Mouse (Mus musculus) T-helper 1 cell (primary cell): ENCODE measurements around the gene Wfs1.
"Not testable (repeated sequence)": the region's sequence is repeated elsewhere in the genome, so short reads cannot be mapped to it uniquely, and the experiment has no call there.

Source experiments
- in situ Hi-C: fragments of 300-600 bp; cut with MboI, MseI; formaldehyde crosslinking; loops from one replicate; pipeline ENCODE4 v1.15.1; 2025; ENCODE audit warnings: high pct_unique_total_duplicates

The Wfs1 gene

DNA sequence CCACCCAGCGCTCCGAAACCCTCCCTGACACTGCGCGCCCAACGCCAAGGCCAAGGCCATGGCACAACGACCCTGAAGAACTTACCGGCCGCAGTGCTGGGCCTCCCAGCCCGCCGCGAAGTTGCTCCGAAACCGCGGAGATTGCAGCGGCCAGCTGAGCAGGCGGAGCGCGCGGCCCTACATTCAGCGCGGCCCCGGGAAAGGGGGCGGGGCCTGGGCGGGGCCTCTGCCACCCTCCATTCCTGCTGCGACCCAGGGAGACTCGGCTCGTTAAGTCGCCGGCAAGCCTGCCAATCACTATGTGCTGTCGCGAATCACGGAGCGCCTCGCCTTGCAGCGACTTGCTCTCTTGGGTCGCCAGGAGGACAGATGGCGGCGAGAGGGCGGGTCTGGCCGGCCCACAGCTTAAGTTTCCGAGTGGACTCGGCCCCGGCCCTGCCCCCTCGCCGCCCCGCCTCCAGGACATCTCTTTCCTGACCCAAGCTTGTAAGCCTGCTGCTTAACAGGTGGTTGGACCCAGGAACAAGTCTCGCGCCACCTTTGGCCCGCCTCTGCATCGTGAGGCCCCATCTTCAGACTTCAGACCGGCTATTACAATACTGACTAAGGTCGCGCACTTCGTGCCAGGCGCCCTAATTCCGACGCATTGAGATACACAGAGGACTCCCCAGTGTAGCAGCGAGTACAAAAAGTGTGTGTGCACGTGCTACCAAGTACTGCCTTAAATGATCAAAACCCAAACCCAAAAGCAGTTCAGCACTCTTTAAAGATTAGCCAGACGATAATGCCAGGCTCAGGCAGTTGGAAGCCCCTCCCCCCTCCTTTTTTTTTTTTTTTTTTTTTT is at the start of gene Wfs1:
Gene Wfs1 (minus strand): TSS at position 425 of the 844 bp plus-strand sequence.
- in situ Hi-C loops = no loop called here

DNA sequence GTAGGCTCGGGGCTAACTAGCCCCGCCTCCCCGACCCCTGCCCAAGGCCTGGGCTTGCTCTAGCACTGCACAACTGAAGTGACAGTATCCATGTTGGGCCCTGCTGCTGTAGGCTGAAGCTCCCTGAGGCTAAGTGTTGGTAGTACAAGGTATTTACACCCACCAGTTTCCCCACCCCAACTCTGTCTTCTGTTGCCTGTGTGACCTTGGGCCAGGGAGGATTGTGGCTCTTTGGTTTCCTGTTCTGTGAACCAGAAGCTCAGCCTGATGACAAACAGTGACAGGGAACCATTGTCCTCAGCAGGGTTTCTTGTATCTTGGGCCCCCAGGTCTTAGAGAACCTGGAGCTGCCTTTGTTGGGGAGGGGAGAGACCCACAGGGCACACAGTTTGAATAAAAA is 47.9 kb upstream of the Wfs1 start:
- in situ Hi-C loops = no loop called here

- in situ Hi-C loops = no loop called here
Measured at GRCm38 (mm10) chr5:37035896-37036295, 46.9 kb upstream of the Wfs1 start.

DNA sequence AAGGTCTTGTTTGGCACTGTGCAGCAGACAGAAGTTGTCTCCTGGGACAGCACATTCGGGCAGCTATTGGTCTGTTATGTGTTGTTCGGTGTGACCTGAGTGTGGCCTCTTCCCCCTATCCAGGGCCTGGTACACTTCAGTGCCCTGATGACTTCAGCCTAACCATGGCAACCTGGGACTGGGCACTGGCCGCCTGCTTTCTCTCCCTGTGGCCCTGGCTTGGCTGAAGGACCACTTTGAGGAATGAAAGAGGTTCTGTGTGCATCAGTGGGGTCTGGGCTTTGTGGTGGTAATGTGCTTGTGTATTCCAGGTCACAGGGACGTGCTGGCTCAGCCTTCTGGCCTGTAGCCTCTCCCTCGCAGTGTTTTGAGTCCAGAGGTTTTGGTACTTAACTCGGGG is 46.2 kb upstream of the Wfs1 start:
- in situ Hi-C loops = no loop called here

DNA sequence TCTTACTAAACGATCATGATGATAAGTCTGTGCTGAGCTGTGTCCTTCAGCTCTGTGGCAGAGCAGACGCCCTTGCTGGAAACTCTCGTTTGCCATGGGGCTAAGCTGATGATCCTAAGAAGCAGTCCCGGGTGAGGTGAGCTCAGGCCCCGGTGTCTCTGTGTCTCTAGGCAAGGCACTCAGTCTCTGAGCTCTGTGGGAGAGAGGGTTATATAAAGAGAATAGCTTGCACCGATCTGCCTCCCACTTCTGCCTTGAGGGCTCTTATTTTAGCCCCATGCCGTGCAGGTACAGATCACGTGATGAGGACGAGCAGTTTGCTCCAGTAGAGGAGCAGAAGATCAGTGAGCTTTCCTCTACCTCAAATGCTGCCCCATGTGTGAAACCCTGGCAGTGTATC is 41.7 kb upstream of the Wfs1 start:
- in situ Hi-C loops = loop anchor here (5.0 kb wide), 1 partner anchor 77 kb away; no protein-coding TSS in a partner anchor

DNA sequence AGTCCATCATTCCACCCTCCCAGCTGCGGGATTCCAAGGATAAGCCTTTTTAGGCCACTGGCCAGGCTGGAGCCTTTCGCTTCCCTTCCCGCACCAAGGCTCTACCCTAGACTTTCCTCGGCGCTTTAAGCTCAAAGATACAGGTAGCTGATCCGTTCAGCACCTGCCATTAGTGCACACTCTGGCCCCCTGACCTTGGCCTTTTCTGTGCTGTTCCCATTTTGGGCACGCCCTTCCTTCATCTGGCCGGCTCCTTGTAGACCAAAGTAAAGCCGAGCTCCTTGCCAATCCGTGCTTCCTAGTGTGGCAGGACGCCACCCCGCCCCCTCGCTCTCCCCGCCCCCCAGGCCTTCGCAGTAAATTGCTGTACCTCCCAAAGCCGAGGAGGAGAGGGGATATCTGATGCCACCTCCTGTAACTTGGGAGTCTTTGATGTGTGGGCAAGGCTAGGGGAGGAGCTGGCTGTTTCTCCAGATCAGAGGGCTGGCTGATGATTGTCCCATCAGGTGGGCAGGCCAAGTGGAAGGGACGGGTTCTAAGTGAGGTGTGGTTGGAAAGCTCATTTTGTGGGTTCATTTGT is 40.4 kb upstream of the Wfs1 start:
- in situ Hi-C loops = no loop called here

DNA sequence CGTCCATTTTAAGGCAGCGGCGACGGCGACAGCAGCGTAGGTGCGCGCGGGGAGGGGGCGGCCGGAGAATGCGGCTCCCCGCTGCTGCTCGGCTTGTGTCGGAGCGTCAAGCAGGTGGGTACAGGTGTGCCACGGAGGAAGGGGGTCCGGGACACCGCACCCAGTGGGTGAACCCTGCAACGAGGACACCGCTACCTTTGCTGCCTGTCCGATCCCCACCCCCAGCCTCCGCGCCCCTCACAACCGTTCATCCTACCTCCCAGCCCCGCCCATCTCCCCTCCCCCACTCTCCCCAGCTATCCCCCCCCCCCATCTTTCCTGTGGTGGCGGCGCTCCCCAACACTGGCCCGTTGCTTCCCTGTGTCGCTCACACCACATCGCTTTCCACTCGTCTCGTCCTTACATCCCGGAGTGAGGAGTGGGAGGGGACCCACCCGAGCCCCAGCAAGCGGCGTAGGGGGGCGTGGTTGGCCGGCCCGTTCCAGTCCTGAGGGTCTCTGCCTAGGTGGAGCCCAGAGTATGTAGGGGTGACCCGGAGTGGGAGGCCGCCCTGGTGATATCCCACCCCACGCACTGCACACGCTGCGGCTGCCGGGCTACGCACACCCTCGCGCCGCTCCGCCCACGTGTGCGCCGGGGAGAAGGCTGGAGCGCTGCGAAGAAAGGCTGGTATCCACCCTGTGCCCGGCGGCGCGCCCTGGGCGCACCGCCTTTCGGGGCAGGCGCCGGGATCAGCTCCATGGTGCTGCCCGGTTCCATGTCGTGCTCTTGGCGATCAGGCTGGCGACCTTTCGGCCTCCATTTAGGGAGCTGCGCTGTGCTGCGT is 39.7 kb upstream of the Wfs1 start:
- in situ Hi-C loops = no loop called here

DNA sequence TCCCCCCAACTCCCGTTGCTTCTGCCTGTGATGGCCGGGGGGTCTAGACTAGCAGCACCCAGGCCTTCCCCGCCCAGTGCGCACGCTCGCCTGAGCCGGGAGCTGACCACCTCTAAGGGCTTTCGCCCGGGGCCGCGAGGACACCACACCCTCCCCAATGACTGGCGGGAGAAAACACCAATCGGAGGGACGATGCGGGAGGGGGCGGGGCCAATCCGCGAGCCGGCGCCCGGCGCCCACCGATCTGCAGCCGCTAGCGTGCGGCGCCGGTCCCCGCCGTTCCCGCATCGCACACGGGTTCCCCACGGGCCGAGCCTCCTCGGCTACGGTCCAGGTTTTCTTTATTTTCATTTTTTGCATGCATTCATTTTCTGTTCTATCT is 39.1 kb upstream of the Wfs1 start:
- in situ Hi-C loops = no loop called here

GRCm38 (mm10) chr5:37027701-37028100 is 38.7 kb upstream of the Wfs1 start:
- in situ Hi-C loops = no loop called here

DNA sequence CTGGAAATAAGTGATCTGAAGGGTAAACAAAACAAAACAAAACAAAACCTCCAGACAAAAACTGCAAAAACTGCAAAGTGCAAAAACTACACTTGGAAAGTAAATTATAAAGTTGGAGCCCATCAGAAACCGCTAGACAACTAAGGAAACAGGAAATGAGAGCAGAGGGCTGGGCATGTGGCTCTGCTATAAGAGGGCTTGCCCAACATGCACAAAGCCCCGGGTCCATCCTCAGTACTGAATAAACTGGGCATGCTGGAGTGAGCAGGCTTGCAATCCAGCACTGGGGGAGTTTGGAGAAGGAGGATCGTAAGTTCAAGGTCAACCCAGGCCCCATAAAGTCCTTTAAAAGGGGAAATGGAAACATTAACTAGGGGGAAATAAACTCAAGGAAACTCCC is 28.2 kb upstream of the Wfs1 start:
- in situ Hi-C loops = no loop called here

GRCm38 (mm10) chr5:37015612-37016310 is 26.8 kb upstream of the Wfs1 start:
- in situ Hi-C loops = no loop called here

- in situ Hi-C loops = no loop called here
Measured at GRCm38 (mm10) chr5:37010666-37011317, 21.8 kb upstream of the Wfs1 start.

- in situ Hi-C loops = not testable (repeated sequence)
Measured at GRCm38 (mm10) chr5:37009761-37010160, 20.8 kb upstream of the Wfs1 start.

DNA sequence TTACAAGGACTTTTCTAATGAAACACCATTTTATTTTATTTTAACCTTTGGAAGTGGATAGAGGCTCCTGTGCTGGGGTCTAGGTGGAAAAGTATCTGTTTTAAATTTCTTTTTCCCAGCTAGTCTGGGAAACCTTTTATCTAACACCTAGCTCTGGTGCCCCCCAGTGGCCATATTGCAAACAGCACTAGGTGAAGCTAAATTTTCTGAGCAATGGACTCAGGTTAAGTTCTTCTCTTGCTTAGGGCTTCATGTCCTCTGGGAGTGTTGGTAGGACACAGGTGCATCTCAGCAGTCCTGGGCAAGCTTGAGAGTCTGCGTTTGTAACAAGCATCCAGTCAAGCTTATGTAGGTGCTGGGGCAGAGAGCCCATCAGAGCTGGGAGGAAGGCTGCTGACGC is 13.0 kb upstream of the Wfs1 start:
- in situ Hi-C loops = no loop called here

GRCm38 (mm10) chr5:37001002-37001401 is 12.0 kb upstream of the Wfs1 start:
- in situ Hi-C loops = no loop called here

- in situ Hi-C loops = loop anchor here (5.0 kb wide), 1 partner anchor 41 kb away; no protein-coding TSS in a partner anchor
Measured at GRCm38 (mm10) chr5:36997996-36998395, 9.0 kb upstream of the Wfs1 start.

- in situ Hi-C loops = loop anchor here (5.0 kb wide), 1 partner anchor 39 kb away; no protein-coding TSS in a partner anchor
Measured at GRCm38 (mm10) chr5:36996410-36996809, 7.4 kb upstream of the Wfs1 start.

DNA sequence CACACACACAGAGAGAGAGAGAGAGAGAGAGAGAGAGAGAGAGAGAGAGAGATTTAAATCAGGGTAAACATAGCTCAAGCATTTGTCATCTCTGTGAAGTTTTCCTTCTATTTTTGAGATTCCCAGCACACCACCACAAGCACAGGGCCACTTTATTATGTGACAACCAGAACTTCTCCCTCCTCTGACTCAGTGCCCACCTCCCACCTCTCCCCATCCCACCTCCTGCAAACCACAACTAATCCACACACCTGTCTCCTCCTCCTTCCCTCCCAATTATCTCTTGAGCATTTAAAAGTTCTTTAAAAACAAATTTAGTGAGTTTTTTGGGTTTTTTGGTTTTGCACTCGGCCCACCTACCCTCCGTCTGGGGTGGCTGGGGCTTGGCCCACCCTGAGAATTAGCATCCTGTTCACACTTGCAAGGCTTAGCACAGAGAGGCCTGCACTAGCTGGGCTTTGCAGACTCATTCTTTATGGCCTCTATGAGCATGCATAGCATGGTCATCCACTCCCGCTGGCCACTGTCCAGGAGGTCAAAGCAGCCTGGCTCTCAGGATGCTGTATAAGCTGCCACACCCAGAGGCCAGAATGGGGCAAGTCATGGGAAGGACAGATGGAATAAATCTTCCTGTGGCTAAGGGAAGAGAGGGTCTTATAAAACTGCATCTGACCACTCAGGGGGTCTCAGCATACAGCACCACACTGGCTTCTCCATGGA is 1.8 kb upstream of the Wfs1 start:
- in situ Hi-C loops = no loop called here

DNA sequence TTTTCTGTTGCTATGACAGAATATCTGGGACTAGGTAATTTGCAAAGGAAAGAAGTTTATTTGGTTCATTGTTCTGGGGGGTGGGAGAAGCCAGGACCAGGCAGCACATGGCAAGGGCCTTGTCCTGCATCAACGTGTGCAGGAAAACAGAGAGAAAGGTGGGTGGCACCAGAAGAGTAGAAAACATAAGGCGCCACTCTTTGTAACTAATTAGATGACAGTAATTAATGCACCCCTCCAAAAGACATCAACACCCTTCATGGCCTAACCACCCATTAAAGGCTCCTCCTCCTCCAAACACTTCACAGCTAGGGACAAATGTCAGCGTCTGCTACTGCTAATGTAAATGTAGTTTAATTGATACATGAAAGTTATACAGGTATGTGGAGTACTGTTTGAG is 1.2 kb upstream of the Wfs1 start:
- in situ Hi-C loops = no loop called here

GRCm38 (mm10) chr5:36989625-36989977 is 596 bp upstream of the Wfs1 start:
- in situ Hi-C loops = no loop called here
